Mouse (Mus musculus) thymus, adult 2 months (tissue): ENCODE results near the gene Amhr2.

Experiments
- CTCF ChIP-seq: fragments of 200-500 bp; IDR thresholded peaks from 2 replicates; pipeline ENCODE4 v1.5.1; 2012; ENCODE audit warnings: mild to moderate bottlenecking, control low read depth, low read length, moderate library complexity, borderline replicate concordance; ENCODE audit not compliant: control insufficient read depth, poor library complexity, insufficient read depth; ENCODE audit errors: extremely low read depth
- POLR2A ChIP-seq: fragments of 200-500 bp; IDR thresholded peaks from 2 replicates; pipeline ENCODE4 v1.6.1; 2012; ENCODE audit warnings: mild to moderate bottlenecking, low read length, control low read depth, moderate library complexity; ENCODE audit not compliant: control insufficient read depth, poor library complexity, insufficient read depth; ENCODE audit errors: extremely low read depth

DNA sequence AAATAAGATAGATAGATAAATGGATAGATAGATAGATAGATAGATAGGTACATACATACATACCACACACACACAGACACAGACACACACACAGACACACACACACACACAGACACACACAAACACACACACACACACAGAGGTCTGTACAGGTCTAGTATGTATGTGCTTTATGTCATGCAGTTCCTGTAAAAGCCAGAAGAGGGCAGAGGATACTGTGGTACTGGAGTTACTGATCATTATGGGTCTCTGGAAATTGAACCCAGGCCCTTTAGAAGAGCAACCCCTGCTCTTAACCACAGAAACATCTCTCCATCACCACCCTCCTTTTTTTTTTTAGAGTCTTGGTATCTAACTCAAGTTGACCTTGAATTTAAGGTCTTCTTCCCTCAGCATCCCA lies 18.5 kb downstream of the Amhr2 start:
- TF ChIP-seq CTCF (no peak), POLR2A (no peak)
